26 mouse cellular contexts compared by ENCODE assay signal in the genomic region with DNA sequence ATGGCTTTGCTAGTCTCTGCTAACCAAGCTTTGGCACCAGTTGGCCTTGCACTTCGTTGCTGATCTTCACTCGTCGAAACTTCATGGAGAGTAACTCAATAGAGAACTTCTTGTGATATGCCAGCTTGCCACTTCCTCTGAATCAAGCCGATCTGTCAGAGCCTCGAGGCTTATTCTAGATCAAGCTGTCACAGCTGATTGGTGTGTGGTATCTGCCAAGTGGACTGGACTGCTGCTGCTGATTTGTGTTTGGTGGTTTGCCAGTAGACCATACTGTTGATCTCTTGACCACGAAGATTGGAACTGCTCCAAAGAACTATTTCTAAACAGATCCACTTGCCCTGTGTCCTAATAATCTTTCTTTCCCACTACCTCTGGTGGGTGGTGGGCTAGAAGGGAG. TPM values are rescaled to one million over a fixed set of nuclear protein-coding genes. Genes with fewer than 3 reads are reported as not detected.
A peak's percentile ranks its signal among the peaks of the same experiment; 100 is the strongest.
DNase-seq lines count a peak whose midpoint lies in the region; ATAC-seq and TF ChIP-seq lines count a peak whose summit lies in the region.
"Had no signal": no experiment of that assay in that cellular context is flagged by ENCODE, and none has a peak within 500 bp of the region (broad histone marks: within the 10 kb centered on the region; RNA-seq: fewer than 3 reads in every experiment).

No protein-coding gene starts in this region.

- no peak for ATAC-seq in kidney, embryonic 14.5 days (ENCODE audit: low FRiP score, low TSS enrichment)
- no peak for ATAC-seq in liver, embryonic 14.5 days (ENCODE audit: insufficient read depth)
- no peak for ATAC-seq in liver, embryonic 11.5 days (replicated peaks; ENCODE audit: low FRiP score)
- 0 out of 2 replicates have a peak, but pooled peaks have one; percentile 25 for ATAC-seq in megakaryocyte-erythroid progenitor cell, adult 5-6 weeks (replicated peaks; ENCODE audit: low FRiP score, low TSS enrichment, poor library complexity, severe bottlenecking)
- no peak for ATAC-seq in heart, embryonic 11.5 days (replicated peaks; ENCODE audit: insufficient number of reproducible peaks, low FRiP score, low TSS enrichment)
- ATAC-seq: forebrain, embryonic 13.5 days; lung, postnatal 0 days; Patski had no signal

- peak; percentile 73 for DNase-seq in kidney, adult 11 months
- DNase-seq in liver, embryonic 14.5 days (ENCODE audit: low read depth in 3 of 3, low spot score in 3 of 3), result no peak
- no peak for DNase-seq in liver, embryonic 11.5 days (ENCODE audit: low spot score)
- peak; percentile 65 for DNase-seq in kidney, postnatal 14 days
- DNase-seq in yolk sac, embryonic 10.5 days (ENCODE audit: low spot score), result no peak
- DNase-seq: adrenal gland, postnatal 14 days; cerebellum, adult 11-12 months; heart, adult 18-20 months; midbrain, embryonic 14.5 days; right cerebral cortex, adult 18-20 months had no signal

- no peaks in the 10 kb centered on the region for H3K4me1 ChIP-seq in kidney, embryonic 14.5 days (ENCODE audit: control insufficient read depth, insufficient read depth, low read length)
- H3K4me1 ChIP-seq in liver, embryonic 14.5 days (replicated peaks; ENCODE audit: control insufficient read depth in 2 of 2, insufficient read depth in 2 of 2, low read length in 1 of 2), result peaks cover 49 to 50% of the 10 kb centered on the region in 2 experiments
- peaks cover 15% of the 10 kb centered on the region for H3K4me1 ChIP-seq in liver, embryonic 11.5 days (replicated peaks; ENCODE audit: control insufficient read depth, insufficient read depth, low read length)
- H3K4me1 ChIP-seq in heart, embryonic 11.5 days (ENCODE audit: control insufficient read depth, insufficient read depth, low read length), result no peaks in the 10 kb centered on the region
- H3K4me1 ChIP-seq: embryonic facial prominence, embryonic 10.5 days; forebrain, embryonic 13.5 days had no signal

- no peak overlapping the region for H3K4me3 ChIP-seq in kidney, embryonic 14.5 days (ENCODE audit: low read length)
- no peak overlapping the region for H3K4me3 ChIP-seq in liver, embryonic 14.5 days (ENCODE audit: insufficient read depth in 1 of 2, low read depth in 2 of 2, low read length in 2 of 2)
- no peak overlapping the region for H3K4me3 ChIP-seq in liver, embryonic 11.5 days (ENCODE audit: low read depth, low read length)
- H3K4me3 ChIP-seq in heart, embryonic 11.5 days (ENCODE audit: low read depth, low read length), result no peak overlapping the region
- H3K4me3 ChIP-seq: embryonic facial prominence, embryonic 10.5 days; forebrain, embryonic 13.5 days; hindbrain, embryonic 10.5 days; neural tube, embryonic 13.5 days had no signal

- H3K27ac ChIP-seq in kidney, embryonic 14.5 days (ENCODE audit: low read depth, low read length), result no peak overlapping the region
- peak overlapping the region; percentile 33; the same call in 1 of the 2 replicates for H3K27ac ChIP-seq in liver, embryonic 14.5 days
- H3K27ac ChIP-seq in liver, embryonic 11.5 days (ENCODE audit: low read depth, low read length), result no peak overlapping the region
- H3K27ac ChIP-seq in heart, embryonic 11.5 days (ENCODE audit: low read depth, low read length), result no peak overlapping the region
- H3K27ac ChIP-seq: embryonic facial prominence, embryonic 10.5 days; forebrain, embryonic 13.5 days; hindbrain, embryonic 10.5 days; neural tube, embryonic 13.5 days had no signal

- no peak for TF ChIP-seq CTCF in liver, embryonic 14.5 days (IDR thresholded peaks at IDR 0.05; ENCODE audit: low read depth)

- no peak for TF ChIP-seq EP300 in liver, embryonic 14.5 days (IDR thresholded peaks at IDR 0.05; ENCODE audit: low read depth)

- no peak overlapping the region for H3K4me2 ChIP-seq in kidney, embryonic 14.5 days (replicated peaks; ENCODE audit: low read depth, low read length)
- no peak overlapping the region for H3K4me2 ChIP-seq in liver, embryonic 14.5 days (ENCODE audit: low read depth)
- H3K4me2 ChIP-seq in liver, embryonic 11.5 days, result no peak overlapping the region
- H3K4me2 ChIP-seq in heart, embryonic 11.5 days, result no peak overlapping the region
- H3K4me2 ChIP-seq: forebrain, embryonic 13.5 days; neural tube, embryonic 13.5 days had no signal

- no peaks in the 10 kb centered on the region for H3K27me3 ChIP-seq in kidney, embryonic 14.5 days (ENCODE audit: control insufficient read depth, insufficient read depth, low read length)
- no peaks in the 10 kb centered on the region for H3K27me3 ChIP-seq in liver, embryonic 14.5 days (ENCODE audit: control insufficient read depth, insufficient read depth, low read length)
- H3K27me3 ChIP-seq in liver, embryonic 11.5 days (replicated peaks; ENCODE audit: control insufficient read depth, insufficient read depth, low read length), result no peaks in the 10 kb centered on the region
- H3K27me3 ChIP-seq in heart, embryonic 11.5 days (ENCODE audit: control insufficient read depth, insufficient read depth, low read length), result no peaks in the 10 kb centered on the region
- H3K27me3 ChIP-seq: forebrain, embryonic 13.5 days; neural tube, embryonic 13.5 days had no signal

- no peaks in the 10 kb centered on the region for H3K9me3 ChIP-seq in kidney, embryonic 14.5 days (ENCODE audit: control insufficient read depth, low read length)
- no peaks in the 10 kb centered on the region for H3K9me3 ChIP-seq in liver, embryonic 14.5 days (ENCODE audit: control insufficient read depth, low read length)
- no peaks in the 10 kb centered on the region for H3K9me3 ChIP-seq in liver, embryonic 11.5 days (ENCODE audit: control insufficient read depth, low read length)
- H3K9me3 ChIP-seq in heart, embryonic 11.5 days (replicated peaks; ENCODE audit: control insufficient read depth, low read length), result no peaks in the 10 kb centered on the region
- H3K9me3 ChIP-seq: embryonic facial prominence, embryonic 10.5 days; forebrain, embryonic 13.5 days; hindbrain, embryonic 10.5 days; neural tube, embryonic 13.5 days had no signal

- no peak overlapping the region for H3K9ac ChIP-seq in kidney, embryonic 14.5 days (ENCODE audit: low read depth, low read length)
- no peak overlapping the region for H3K9ac ChIP-seq in liver, embryonic 14.5 days (replicated peaks)
- no peak overlapping the region for H3K9ac ChIP-seq in liver, embryonic 11.5 days (ENCODE audit: low read depth, low read length)
- no peak overlapping the region for H3K9ac ChIP-seq in heart, embryonic 11.5 days (ENCODE audit: low read depth, low read length)
- H3K9ac ChIP-seq: forebrain, embryonic 13.5 days; neural tube, embryonic 13.5 days had no signal

- no peaks in the 10 kb centered on the region for H3K36me3 ChIP-seq in kidney, embryonic 14.5 days (ENCODE audit: control insufficient read depth, insufficient read depth, low read length)
- no peaks in the 10 kb centered on the region for H3K36me3 ChIP-seq in liver, embryonic 14.5 days (replicated peaks; ENCODE audit: control insufficient read depth, insufficient read depth, low read depth)
- no peaks in the 10 kb centered on the region for H3K36me3 ChIP-seq in liver, embryonic 11.5 days (ENCODE audit: control insufficient read depth, insufficient read depth, low read length)
- no peaks in the 10 kb centered on the region for H3K36me3 ChIP-seq in heart, embryonic 11.5 days (ENCODE audit: control insufficient read depth, insufficient read depth, low read length)
- H3K36me3 ChIP-seq: embryonic facial prominence, embryonic 10.5 days; hindbrain, embryonic 10.5 days; neural tube, embryonic 13.5 days had no signal

- 85% methylated on average over 6 of the region's 6 CpGs for WGBS in kidney, embryonic 14.5 days
- 34% methylated on average over 6 of the region's 6 CpGs for WGBS in liver, embryonic 14.5 days (ENCODE audit: insufficient replicate concordance)
- 63% methylated on average over 6 of the region's 6 CpGs for whole genome bisulfite sequencing in liver, embryonic 11.5 days
- WGBS in heart, embryonic 11.5 days (ENCODE audit: insufficient replicate concordance), result 68% methylated on average over 6 of the region's 6 CpGs

RNA-seq across cellular contexts. Expression of a gene that starts 8.9 kb away (rescaled TPM):
- not detected in 2 replicates for polyA plus RNA-seq in kidney, embryonic 14.5 days (2014; fragmentation: Nextera tagmentation; extraction: Ambion mirVana)
- 28.7 and 29.2 TPM in 2 replicates for polyA plus RNA-seq in liver, embryonic 14.5 days (2012; rRNA removed)
- polyA plus RNA-seq in liver, embryonic 14.5 days (2014; fragmentation: Nextera tagmentation; extraction: Ambion mirVana), result 26.7 and 37.0 TPM in 2 replicates
- polyA plus RNA-seq in liver, embryonic 11.5 days (2014; fragmentation: Nextera tagmentation; extraction: Ambion mirVana), result 2.5 and 3.5 TPM in 2 replicates
- total RNA-seq in megakaryocyte-erythroid progenitor cell, adult 5-6 weeks (2014; fragmentation: Nextera tagmentation), result not detected in 2 replicates
- total RNA-seq in megakaryocyte-erythroid progenitor cell, adult 5-6 weeks (2017), result not detected in 2 replicates
- not detected in 2 replicates for polyA plus RNA-seq in heart, embryonic 11.5 days (2014; fragmentation: Nextera tagmentation; extraction: Ambion mirVana)
- total RNA-seq: common myeloid progenitor, adult 5-6 weeks; layer of hippocampus, postnatal 14 days; left cerebral cortex, postnatal 14 days; megakaryocyte, adult 5-6 weeks had no signal
- polyA plus RNA-seq: C2C12; embryonic facial prominence, embryonic 10.5 days; forebrain, embryonic 13.5 days; frontal cortex, adult 2 months; hindbrain, embryonic 10.5 days; limb, embryonic 14.5 days; lung, postnatal 0 days; midbrain, embryonic 14.5 days; neural tube, embryonic 13.5 days; Patski had no signal

RNA-seq across cellular contexts. Expression of a gene that starts 22.2 kb away (rescaled TPM):
- polyA plus RNA-seq in kidney, embryonic 14.5 days (2014; fragmentation: Nextera tagmentation; extraction: Ambion mirVana), result 73.9 and 79.4 TPM in 2 replicates
- polyA plus RNA-seq in liver, embryonic 14.5 days (2012; rRNA removed), result 17.4 and 26.6 TPM in 2 replicates
- polyA plus RNA-seq in liver, embryonic 14.5 days (2014; fragmentation: Nextera tagmentation; extraction: Ambion mirVana), result 51.4 and 55.1 TPM in 2 replicates
- polyA plus RNA-seq in liver, embryonic 11.5 days (2014; fragmentation: Nextera tagmentation; extraction: Ambion mirVana), result 103 TPM in 2 replicates
- 89.8 and 96.1 TPM in 2 replicates for total RNA-seq in megakaryocyte-erythroid progenitor cell, adult 5-6 weeks (2014; fragmentation: Nextera tagmentation)
- total RNA-seq in megakaryocyte-erythroid progenitor cell, adult 5-6 weeks (2017), result 36.0 and 41.0 TPM in 2 replicates
- polyA plus RNA-seq in heart, embryonic 11.5 days (2014; fragmentation: Nextera tagmentation; extraction: Ambion mirVana), result 59.5 and 66.7 TPM in 2 replicates

RNA-seq across cellular contexts. Expression of a gene that starts 49.4 kb away (rescaled TPM):
- polyA plus RNA-seq in kidney, embryonic 14.5 days (2014; fragmentation: Nextera tagmentation; extraction: Ambion mirVana), result 16.6 and 16.7 TPM in 2 replicates
- polyA plus RNA-seq in liver, embryonic 14.5 days (2012; rRNA removed), result 2.3 and 2.7 TPM in 2 replicates
- 3.3 and 4.3 TPM in 2 replicates for polyA plus RNA-seq in liver, embryonic 14.5 days (2014; fragmentation: Nextera tagmentation; extraction: Ambion mirVana)
- polyA plus RNA-seq in liver, embryonic 11.5 days (2014; fragmentation: Nextera tagmentation; extraction: Ambion mirVana), result 7.9 and 9.6 TPM in 2 replicates
- total RNA-seq in megakaryocyte-erythroid progenitor cell, adult 5-6 weeks (2014; fragmentation: Nextera tagmentation), result 37.1 and 43.9 TPM in 2 replicates
- total RNA-seq in megakaryocyte-erythroid progenitor cell, adult 5-6 weeks (2017), result 2.1 and 3.9 TPM in 2 replicates
- 6.4 and 8.0 TPM in 2 replicates for polyA plus RNA-seq in heart, embryonic 11.5 days (2014; fragmentation: Nextera tagmentation; extraction: Ambion mirVana)

RNA-seq across cellular contexts. Expression of a gene that starts 58.9 kb away (rescaled TPM):
- polyA plus RNA-seq in kidney, embryonic 14.5 days (2014; fragmentation: Nextera tagmentation; extraction: Ambion mirVana), result 2.0 and 3.2 TPM in 2 replicates
- 1.8 and 2.1 TPM in 2 replicates for polyA plus RNA-seq in liver, embryonic 14.5 days (2012; rRNA removed)
- polyA plus RNA-seq in liver, embryonic 14.5 days (2014; fragmentation: Nextera tagmentation; extraction: Ambion mirVana), result 2.5 and 2.6 TPM in 2 replicates
- polyA plus RNA-seq in liver, embryonic 11.5 days (2014; fragmentation: Nextera tagmentation; extraction: Ambion mirVana), result 4.6 and 4.8 TPM in 2 replicates
- 3.2 TPM in 1 of 2 replicates, not detected in the other for total RNA-seq in megakaryocyte-erythroid progenitor cell, adult 5-6 weeks (2014; fragmentation: Nextera tagmentation)
- 0.61 and 1.1 TPM in 2 replicates for total RNA-seq in megakaryocyte-erythroid progenitor cell, adult 5-6 weeks (2017)
- 1.4 and 1.7 TPM in 2 replicates for polyA plus RNA-seq in heart, embryonic 11.5 days (2014; fragmentation: Nextera tagmentation; extraction: Ambion mirVana)

Comparison
In these comparisons a context has a peak if more than half of its experiments do, and no peak if none do; other contexts are left out.
1. DNase-seq: peak in kidney, adult 11 months (single experiment) and kidney, postnatal 14 days (single experiment); none in liver, embryonic 14.5 days (0 of 3), liver, embryonic 11.5 days (single experiment) and yolk sac, embryonic 10.5 days (single experiment).